Mouse (Mus musculus) hindbrain, embryonic 11.5 days (tissue): Measurements from ENCODE around the gene Odf4. TPM values are rescaled to one million over a fixed set of nuclear protein-coding genes. Genes with fewer than 3 reads are reported as not detected.
"Not testable (repeated sequence)": the region's sequence is repeated elsewhere in the genome, so short reads cannot be mapped to it uniquely, and the experiment has no call there.

Source experiments
- ATAC-seq: fragments of 200-750 bp; cut with Nextera tagmentation; 2 replicates; pipeline ENCODE4 v1.8.0; 2017; ENCODE audit warnings: mild to moderate bottlenecking, moderate TSS enrichment, moderate library complexity; ENCODE audit not compliant: low FRiP score
- DNase-seq: peaks from one replicate; pipeline ENCODE4 v3.0.0-alpha.2; 2015; ENCODE audit warnings: low spot score
- H3K27ac ChIP-seq: fragments of 300-500 bp; sonication (generic); 2 replicates; pipeline ENCODE4 v1.5.1; 2014; ENCODE audit warnings: mild to moderate bottlenecking, low read depth, low read length
- H3K27me3 ChIP-seq: fragments of 300-500 bp; sonication (generic); 2 replicates; pipeline ENCODE4 v1.6.1; 2014; ENCODE audit warnings: mild to moderate bottlenecking, low read length, moderate library complexity, mixed read lengths; ENCODE audit not compliant: control insufficient read depth, insufficient read depth
- H3K36me3 ChIP-seq: fragments of 300-500 bp; sonication (generic); 2 replicates; pipeline ENCODE4 v1.6.1; 2014; ENCODE audit warnings: mild to moderate bottlenecking, low read length, moderate library complexity, mixed read lengths; ENCODE audit not compliant: control insufficient read depth, insufficient read depth
- H3K4me1 ChIP-seq: fragments of 300-500 bp; sonication (generic); replicated peaks from 2 replicates; pipeline ENCODE4 v1.6.1; 2014; ENCODE audit warnings: low read length, mixed read lengths; ENCODE audit not compliant: control insufficient read depth, insufficient read depth
- H3K4me2 ChIP-seq: fragments of 300-500 bp; sonication (generic); replicated peaks from 2 replicates; pipeline ENCODE4 v1.6.1; 2014; ENCODE audit warnings: mild to moderate bottlenecking, low read depth, low read length
- H3K4me3 ChIP-seq: fragments of 300-500 bp; sonication (generic); 2 replicates; pipeline ENCODE4 v1.5.1; 2014; ENCODE audit warnings: low read depth, low read length
- H3K9ac ChIP-seq: fragments of 300-500 bp; sonication (generic); 2 replicates; pipeline ENCODE4 v1.6.1; 2014; ENCODE audit warnings: low read depth, low read length
- H3K9me3 ChIP-seq: fragments of 300-500 bp; sonication (generic); 2 replicates; pipeline ENCODE4 v1.6.1; 2016; ENCODE audit warnings: low read length; ENCODE audit not compliant: control insufficient read depth
- WGBS: fragments of 180-500 bp; shearing (Covaris S2); extraction: QIAGEN DNeasy Blood & Tissue Kit; methylation state at CpG from one replicate; pipeline ENCODE4 v1.1.7; 2014; 5-methylcytosine and 5-hydroxymethylcytosine counted together
- polyA plus RNA-seq: library from polyadenylated mRNA; unstranded; fragments of >200 nt; fragmentation: Nextera tagmentation; extraction: Ambion mirVana; gene quantifications from 2 replicates; pipeline ENCODE4 v1.2.1, GENCODE M21; 2014

The Odf4 gene
- polyA plus RNA-seq, 1 experiment from 2014 or later: 0.15 TPM

DNA sequence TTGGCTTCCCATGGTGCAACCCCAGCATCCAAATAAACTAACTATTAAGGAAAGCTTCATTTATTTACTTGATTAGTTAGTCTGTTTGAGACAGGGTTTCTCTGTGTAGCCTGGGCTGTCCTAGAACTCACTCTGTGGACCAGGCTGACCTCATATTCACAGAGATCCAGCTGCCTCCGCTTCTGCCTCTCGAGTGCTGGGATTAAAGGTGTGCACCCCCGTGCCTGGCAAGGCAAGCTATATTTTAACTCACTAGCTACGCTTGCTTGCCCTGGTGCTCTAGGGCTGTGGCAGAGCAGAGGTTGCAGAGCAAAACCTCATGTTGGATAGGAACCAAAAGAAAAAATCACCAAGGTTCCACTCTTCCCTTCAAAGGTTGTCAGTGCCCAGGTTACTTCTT is 13.6 kb upstream of the Odf4 start:
- Histone ChIP-seq H3K4me2 (peak overlapping the region; percentile 54), H3K9me3 (no peaks in the 10 kb centered on the region), H3K4me3 (peak overlapping the region; percentile 39), H3K27me3 (no peaks in the 10 kb centered on the region), H3K4me1 (no peaks in the 10 kb centered on the region), H3K36me3 (no peaks in the 10 kb centered on the region), H3K9ac (peak overlapping the region; percentile 61; the same call in 1 of the 2 replicates), H3K27ac (no peak overlapping the region)
- 70% methylated on average over 4 of the region's 4 CpGs for WGBS
- ATAC-seq (no peak), DNase-seq (no peak)

DNA sequence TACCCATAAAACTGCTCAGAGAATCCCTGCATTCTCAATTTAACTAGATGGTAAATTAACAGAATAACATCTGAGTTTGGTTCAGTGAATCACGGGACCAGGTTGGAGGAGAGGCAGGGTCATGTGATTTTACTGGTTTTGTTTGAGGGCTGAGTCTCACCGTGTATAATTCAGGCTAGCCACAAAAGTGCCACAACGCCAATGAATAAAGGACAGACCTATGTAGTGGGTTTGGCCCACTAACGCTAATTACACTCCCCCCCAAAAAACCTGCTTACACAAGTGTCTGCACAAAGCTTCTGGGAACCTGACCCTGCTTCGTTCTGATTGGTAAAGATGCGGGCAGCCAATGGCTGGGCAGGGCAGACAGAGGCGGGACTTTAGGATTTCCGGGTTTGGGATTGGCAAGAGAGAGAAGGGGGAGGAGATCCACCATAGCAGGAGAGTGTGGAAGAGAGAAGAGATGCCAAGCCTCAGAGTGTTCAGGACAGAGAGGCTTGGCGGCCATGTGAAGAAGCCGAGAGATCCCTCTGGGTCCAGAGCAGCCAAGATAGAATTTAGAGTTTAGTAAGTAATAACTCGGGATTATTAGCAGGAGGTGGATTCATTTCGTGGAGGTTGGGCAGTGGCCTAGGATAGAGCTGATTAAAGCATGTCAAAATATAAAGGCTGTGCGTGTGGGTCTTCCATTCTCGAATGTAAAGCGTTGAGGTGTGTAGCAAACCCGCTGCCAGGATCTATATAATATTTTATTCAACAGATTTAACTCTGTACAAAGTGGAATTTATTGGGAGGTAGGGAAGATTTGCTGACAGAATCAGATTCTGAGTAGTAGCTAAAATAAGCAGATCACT is 12.8 kb upstream of the Odf4 start:
- H3K9ac ChIP-seq: peak overlapping the region; percentile 61
- ATAC-seq (peak; percentile 99), DNase-seq (peak; percentile 86)
- no peaks in the 10 kb centered on the region for H3K36me3 ChIP-seq
- H3K27ac ChIP-seq: peak overlapping the region; percentile 44; the same call in 1 of the 2 replicates
- H3K4me1 ChIP-seq: no peaks in the 10 kb centered on the region
- no peaks in the 10 kb centered on the region for H3K27me3 ChIP-seq
- no peaks in the 10 kb centered on the region for H3K9me3 ChIP-seq
- H3K4me3 ChIP-seq: peak overlapping the region; percentile 39
- H3K4me2 ChIP-seq: peak overlapping the region; percentile 54
- WGBS: 4% methylated on average over 16 of the region's 16 CpGs

DNA sequence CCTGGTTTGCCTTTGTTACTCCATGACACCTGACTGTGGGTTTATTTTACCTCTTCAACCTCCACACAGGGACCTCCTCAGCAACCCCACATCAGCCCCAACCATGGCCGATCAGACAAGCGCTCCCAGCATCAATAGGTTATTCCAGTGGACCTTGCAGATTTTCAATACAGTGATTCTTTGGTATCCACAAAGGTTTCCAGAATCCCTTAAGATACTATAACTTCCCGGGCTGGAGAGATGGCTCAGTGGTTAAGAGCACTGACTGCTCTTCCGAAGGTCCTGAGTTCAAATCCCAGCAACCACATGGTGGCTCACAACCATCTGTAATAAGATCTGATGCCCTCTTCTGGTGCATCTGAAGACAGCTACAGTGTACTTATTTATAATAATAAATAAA is 10.1 kb upstream of the Odf4 start:
- 94% methylated on average over 4 of the region's 4 CpGs for WGBS
- H3K27me3 ChIP-seq, H3K36me3 ChIP-seq, H3K4me2 ChIP-seq, H3K9ac ChIP-seq, H3K4me3 ChIP-seq, H3K27ac ChIP-seq, DNase-seq, ATAC-seq, H3K4me1 ChIP-seq, H3K9me3 ChIP-seq: not testable (repeated sequence)

DNA sequence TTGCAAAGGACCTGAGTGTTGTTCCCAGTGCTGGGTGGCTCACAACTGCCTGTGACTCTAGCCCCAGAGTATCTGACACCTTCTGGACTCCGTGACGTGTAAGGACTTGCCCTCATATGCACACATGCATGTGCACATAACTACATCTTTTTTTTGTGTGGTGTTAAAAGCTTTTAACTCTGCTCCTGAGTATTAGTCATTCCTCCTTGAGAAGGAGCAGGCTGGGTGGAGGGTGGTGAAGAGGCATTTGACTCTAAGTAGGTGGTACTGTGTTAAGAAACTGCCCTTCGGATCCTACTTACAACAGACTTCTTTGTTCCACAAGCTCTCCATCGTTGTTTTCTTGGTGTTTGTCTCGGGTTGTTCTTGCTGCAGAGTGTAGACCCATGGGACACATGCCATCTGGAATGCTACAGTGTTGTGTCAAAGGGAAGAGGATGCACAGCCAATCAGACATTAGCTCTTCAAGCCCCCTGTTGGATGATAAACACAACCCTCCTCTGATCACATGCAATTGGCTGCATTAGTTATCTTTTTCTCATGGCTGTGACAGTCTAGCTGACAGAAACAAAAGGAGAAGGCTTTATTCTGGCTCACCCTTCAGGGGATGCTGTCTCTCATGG is 7.1 kb upstream of the Odf4 start:
- H3K9me3 ChIP-seq: no peaks in the 10 kb centered on the region
- H3K4me1 ChIP-seq: no peaks in the 10 kb centered on the region
- WGBS: 66% methylated on average over 5 of the region's 5 CpGs
- ATAC-seq: no peak
- no peak overlapping the region for H3K4me3 ChIP-seq
- H3K9ac ChIP-seq: no peak overlapping the region
- no peak overlapping the region for H3K4me2 ChIP-seq
- no peaks in the 10 kb centered on the region for H3K36me3 ChIP-seq
- H3K27ac ChIP-seq: no peak overlapping the region
- no peak for DNase-seq
- no peaks in the 10 kb centered on the region for H3K27me3 ChIP-seq

DNA sequence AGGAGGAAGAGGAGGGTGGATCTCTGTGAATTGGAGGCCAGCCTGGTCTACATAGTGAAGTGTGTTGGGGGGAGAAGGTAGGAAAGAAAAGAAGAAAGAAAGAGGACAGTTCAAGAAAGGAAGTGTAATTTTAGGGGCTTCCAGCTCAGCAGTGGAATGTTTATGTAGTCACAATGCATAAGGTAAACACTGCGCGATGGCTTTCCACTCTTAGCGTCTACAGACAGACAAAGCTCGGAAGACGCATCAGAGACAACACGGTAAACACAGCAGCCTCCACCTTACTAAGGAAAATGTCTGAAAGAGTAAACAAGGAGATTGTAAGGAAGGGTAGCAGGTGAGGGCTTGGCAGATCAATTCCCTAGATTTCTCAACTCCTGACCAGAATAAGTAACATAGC is 3.1 kb upstream of the Odf4 start:
- Histone ChIP-seq H3K9me3 (no peaks in the 10 kb centered on the region), H3K27ac (no peak overlapping the region), H3K27me3 (no peaks in the 10 kb centered on the region), H3K9ac (no peak overlapping the region), H3K4me1 (no peaks in the 10 kb centered on the region), H3K4me3 (no peak overlapping the region), H3K36me3 (no peaks in the 10 kb centered on the region), H3K4me2 (no peak overlapping the region)
- DNase-seq (no peak), ATAC-seq (no peak)
- 86% methylated on average over 6 of the region's 6 CpGs for WGBS

DNA sequence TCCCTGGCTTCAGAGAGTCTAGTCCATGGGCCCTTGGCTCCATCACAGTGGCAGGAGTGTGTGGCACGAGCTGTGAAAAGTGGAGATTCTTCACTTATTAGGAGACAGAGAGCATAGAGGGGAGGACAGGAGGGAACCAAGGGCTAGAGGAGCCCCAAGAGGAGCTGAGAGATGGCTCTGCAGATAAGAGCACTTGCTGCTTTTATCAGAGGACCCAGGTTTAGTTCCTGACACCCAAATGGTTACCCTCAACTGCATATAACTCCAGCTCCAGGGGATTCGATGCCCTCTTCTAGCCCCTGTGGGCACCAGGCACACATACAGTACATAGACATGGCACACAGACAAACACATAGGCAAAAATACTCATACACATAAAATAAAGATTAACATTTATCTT is 2.1 kb downstream of the Odf4 start:
- no peak overlapping the region for H3K4me3 ChIP-seq
- no peaks in the 10 kb centered on the region for H3K36me3 ChIP-seq
- H3K27ac ChIP-seq: no peak overlapping the region
- H3K9ac ChIP-seq: no peak overlapping the region
- H3K9me3 ChIP-seq: no peaks in the 10 kb centered on the region
- H3K4me2 ChIP-seq: no peak overlapping the region
- DNase-seq: no peak
- 83% methylated on average over 2 of the region's 2 CpGs for WGBS
- no peak for ATAC-seq
- no peaks in the 10 kb centered on the region for H3K4me1 ChIP-seq
- no peaks in the 10 kb centered on the region for H3K27me3 ChIP-seq

DNA sequence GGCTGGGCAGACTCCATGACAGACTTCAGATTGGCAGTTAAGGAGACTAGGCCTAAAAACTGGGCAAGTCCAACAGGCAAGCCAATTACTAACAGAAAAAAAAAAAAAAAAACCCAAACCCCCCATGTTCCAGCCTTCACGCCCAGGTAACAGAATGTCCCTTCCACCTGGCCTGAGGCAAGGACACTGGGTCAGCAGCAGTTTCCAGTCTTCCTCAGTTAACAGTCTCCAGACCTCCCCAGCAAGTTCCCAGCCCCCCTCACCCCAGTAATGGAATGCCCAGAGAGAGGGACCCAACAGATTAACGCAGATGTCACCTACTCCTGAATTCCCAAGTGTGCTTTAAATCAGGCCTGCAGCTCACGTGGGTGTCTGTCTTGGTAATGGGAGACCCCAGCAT is 3.7 kb downstream of the Odf4 start:
- ATAC-seq: no peak
- Histone ChIP-seq H3K27ac (no peak overlapping the region), H3K27me3 (no peaks in the 10 kb centered on the region), H3K9ac (no peak overlapping the region), H3K36me3 (no peaks in the 10 kb centered on the region), H3K4me1 (no peaks in the 10 kb centered on the region), H3K4me2 (no peak overlapping the region), H3K4me3 (no peak overlapping the region), H3K9me3 (no peaks in the 10 kb centered on the region)
- WGBS: 62% methylated on average over 3 of the region's 3 CpGs
- DNase-seq: no peak

DNA sequence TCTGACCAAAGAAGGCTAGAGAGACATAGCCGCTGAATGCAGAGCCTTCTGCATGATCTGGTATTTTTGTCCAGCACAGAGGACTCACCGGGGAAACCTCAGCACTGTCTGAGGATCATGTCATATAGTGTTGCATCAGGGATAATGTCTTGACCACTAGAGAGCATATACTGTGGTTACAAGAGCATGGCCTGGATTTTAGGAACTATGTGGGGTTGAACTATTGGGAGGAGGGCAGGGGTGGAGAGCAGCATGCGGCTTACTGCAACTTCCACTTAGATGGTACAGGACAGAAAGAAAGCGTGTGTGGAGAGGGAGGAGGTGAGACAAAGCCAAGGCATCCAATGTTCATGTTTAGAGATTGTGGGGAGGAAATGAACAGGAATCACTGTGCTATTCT is 12.3 kb downstream of the Odf4 start:
- ATAC-seq (no peak), DNase-seq (no peak)
- H3K4me3 ChIP-seq: no peak overlapping the region
- H3K9me3 ChIP-seq: no peaks in the 10 kb centered on the region
- H3K27ac ChIP-seq: no peak overlapping the region
- no peaks in the 10 kb centered on the region for H3K27me3 ChIP-seq
- no peaks in the 10 kb centered on the region for H3K4me1 ChIP-seq
- no peak overlapping the region for H3K4me2 ChIP-seq
- WGBS: 93% methylated on average over 4 of the region's 4 CpGs
- H3K36me3 ChIP-seq: no peaks in the 10 kb centered on the region
- H3K9ac ChIP-seq: no peak overlapping the region
